Mouse (Mus musculus) neural tube, embryonic 14.5 days (tissue): Measurements from ENCODE around the gene Rhebl1. TPM values are rescaled to one million over a fixed set of nuclear protein-coding genes. Genes with fewer than 3 reads are reported as not detected.
A peak's percentile ranks its signal among the peaks of the same experiment; 100 is the strongest.

Experiments used
- ATAC-seq: fragments of 200-750 bp; cut with Nextera tagmentation; 2 replicates; pipeline ENCODE4 v1.8.0; 2017; ENCODE audit warnings: low read depth, mild to moderate bottlenecking, moderate TSS enrichment, moderate library complexity
- H3K27ac ChIP-seq: fragments of 300-500 bp; sonication (generic); 2 replicates; pipeline ENCODE4 v1.5.1; 2014; ENCODE audit warnings: low read depth, mild to moderate bottlenecking, control low read depth, low read length, moderate library complexity, mixed read lengths
- H3K27me3 ChIP-seq: fragments of 300-500 bp; sonication (generic); 2 replicates; pipeline ENCODE4 v1.6.1; 2014; ENCODE audit warnings: low read length; ENCODE audit not compliant: control insufficient read depth, insufficient read depth
- H3K36me3 ChIP-seq: fragments of 300-500 bp; sonication (generic); 2 replicates; pipeline ENCODE4 v1.6.1; 2014; ENCODE audit warnings: low read length, mixed read lengths; ENCODE audit not compliant: control insufficient read depth, insufficient read depth
- H3K4me1 ChIP-seq: fragments of 300-500 bp; sonication (generic); 2 replicates; pipeline ENCODE4 v1.6.1; 2014; ENCODE audit warnings: low read length; ENCODE audit not compliant: control insufficient read depth, insufficient read depth
- H3K4me2 ChIP-seq: fragments of 300-500 bp; sonication (generic); 2 replicates; pipeline ENCODE4 v1.6.1; 2014; ENCODE audit warnings: mild to moderate bottlenecking, low read depth, low read length, control low read depth
- H3K4me3 ChIP-seq: fragments of 300-500 bp; sonication (generic); 2 replicates; pipeline ENCODE4 v1.5.1; 2014; ENCODE audit warnings: low read depth, low read length, control low read depth, mixed read lengths
- H3K9ac ChIP-seq: fragments of 300-500 bp; sonication (generic); replicated peaks from 2 replicates; pipeline ENCODE4 v1.6.1; 2014; ENCODE audit warnings: low read depth, mild to moderate bottlenecking, control low read depth, low read length, mixed read lengths
- H3K9me3 ChIP-seq: fragments of 300-500 bp; sonication (generic); 2 replicates; pipeline ENCODE4 v1.6.1; 2016; ENCODE audit warnings: low read length; ENCODE audit not compliant: control insufficient read depth
- WGBS: fragments of 180-500 bp; shearing (Covaris S2); extraction: QIAGEN DNeasy Blood & Tissue Kit; methylation state at CpG from one replicate; pipeline ENCODE4 v1.1.7; 2014; 5-methylcytosine and 5-hydroxymethylcytosine counted together
- polyA plus RNA-seq: library from polyadenylated mRNA; unstranded; fragments of >200 nt; fragmentation: Nextera tagmentation; extraction: Ambion mirVana; gene quantifications from 2 replicates; pipeline ENCODE4 v1.2.1, GENCODE M21; 2014

The Rhebl1 gene
- polyA plus RNA-seq, 1 experiment from 2014 or later, result 21.3 TPM

DNA sequence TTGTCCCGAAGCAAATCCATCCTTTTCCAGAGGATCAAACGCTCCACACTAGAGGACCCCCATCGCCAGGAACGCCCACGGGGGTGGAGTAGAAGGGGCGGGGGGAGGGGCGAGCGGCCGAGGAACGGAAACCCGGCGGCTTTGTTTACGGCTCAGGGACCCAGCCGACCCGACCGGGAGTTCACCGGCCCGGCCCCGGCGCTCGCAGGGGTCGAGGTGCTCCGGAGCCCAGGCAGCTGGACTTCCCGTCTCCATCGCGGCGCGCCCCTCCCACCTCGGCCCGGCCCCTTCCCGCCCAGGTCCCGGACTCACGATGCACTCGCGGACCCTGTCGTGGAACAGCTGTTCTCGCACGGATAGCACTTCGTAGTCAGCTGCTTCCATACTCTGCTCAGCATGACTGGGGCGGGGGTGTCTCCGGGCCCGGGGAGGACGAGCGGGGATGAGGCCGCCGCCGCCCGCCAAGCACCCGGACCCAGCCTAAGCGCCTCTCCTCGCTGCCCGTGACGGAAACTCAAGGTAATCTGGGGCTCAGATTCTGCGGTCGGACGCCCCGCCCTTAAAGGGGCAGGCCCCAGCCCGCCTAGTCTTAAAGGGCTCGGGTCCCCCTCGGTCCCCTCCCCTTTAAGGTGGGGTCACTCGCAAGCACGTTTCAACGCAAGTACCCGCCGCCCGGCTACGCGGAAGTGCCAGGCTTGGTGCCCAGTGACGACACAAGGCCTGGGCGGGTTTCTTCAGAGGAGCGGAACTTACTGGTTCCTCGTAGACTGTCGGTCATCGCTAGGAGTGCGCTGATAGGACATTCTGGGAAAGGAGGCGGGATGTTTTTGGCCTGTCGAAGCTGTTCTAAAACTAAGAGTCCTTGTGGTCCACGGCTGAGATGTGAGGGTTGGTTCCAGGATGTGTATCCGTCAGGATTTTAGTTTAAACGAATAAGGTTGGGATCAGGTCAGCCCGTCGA, 23.5 kb upstream of the Rhebl1 start, which contains the start of gene Lmbr1l:
Gene Lmbr1l, minus strand, starts transcription at position 694 of the 961 bp plus-strand sequence.
- Histone ChIP-seq H3K27ac (peak within 1 kb of the TSS; percentile 97), H3K27me3 (peaks cover 3% of the 10 kb centered on the region; the same call in 1 of the 2 replicates), H3K4me3 (peak within 1 kb of the TSS; percentile 88), H3K9me3 (no peaks in the 10 kb centered on the region), H3K36me3 (peaks cover 9% of the 10 kb centered on the region), H3K4me1 (peaks cover 17% of the 10 kb centered on the region), H3K9ac (peak within 1 kb of the TSS; percentile 90), H3K4me2 (peak within 1 kb of the TSS; percentile 50)
- peak; percentile 99 for ATAC-seq
- WGBS, result under 1% methylated on average over 81 of the region's 82 CpGs

DNA sequence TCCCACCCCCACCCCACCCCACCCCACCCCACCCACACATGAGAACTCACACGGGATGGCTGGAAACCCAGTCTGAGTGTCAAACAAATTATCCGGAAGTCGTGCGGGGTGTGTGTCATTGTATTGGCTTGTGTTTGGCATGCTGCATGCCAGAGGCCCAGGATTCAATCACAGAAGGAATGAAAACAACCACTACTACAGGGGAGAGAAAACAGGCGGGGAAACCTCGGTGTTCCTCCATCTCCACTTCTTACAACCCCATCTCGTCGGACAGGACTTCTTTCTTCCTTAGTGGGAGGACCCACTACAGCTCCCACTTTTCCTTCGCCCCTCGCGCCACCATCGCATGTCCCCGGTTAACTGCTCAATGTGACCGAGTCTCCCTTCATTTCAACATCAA, 22.8 kb upstream of the Rhebl1 start:
- H3K36me3 ChIP-seq, result peaks cover 16% of the 10 kb centered on the region
- H3K4me1 ChIP-seq, result peaks cover 17% of the 10 kb centered on the region
- ATAC-seq, result no peak
- no peaks in the 10 kb centered on the region for H3K9me3 ChIP-seq
- H3K27me3 ChIP-seq, result peaks cover 3% of the 10 kb centered on the region; the same call in 1 of the 2 replicates
- H3K4me3 ChIP-seq, result peak overlapping the region; percentile 88
- peak overlapping the region; percentile 90 for H3K9ac ChIP-seq
- peak overlapping the region; percentile 50 for H3K4me2 ChIP-seq
- peak overlapping the region; percentile 97 for H3K27ac ChIP-seq
- 0% methylated on average over 14 of the region's 14 CpGs for WGBS

DNA sequence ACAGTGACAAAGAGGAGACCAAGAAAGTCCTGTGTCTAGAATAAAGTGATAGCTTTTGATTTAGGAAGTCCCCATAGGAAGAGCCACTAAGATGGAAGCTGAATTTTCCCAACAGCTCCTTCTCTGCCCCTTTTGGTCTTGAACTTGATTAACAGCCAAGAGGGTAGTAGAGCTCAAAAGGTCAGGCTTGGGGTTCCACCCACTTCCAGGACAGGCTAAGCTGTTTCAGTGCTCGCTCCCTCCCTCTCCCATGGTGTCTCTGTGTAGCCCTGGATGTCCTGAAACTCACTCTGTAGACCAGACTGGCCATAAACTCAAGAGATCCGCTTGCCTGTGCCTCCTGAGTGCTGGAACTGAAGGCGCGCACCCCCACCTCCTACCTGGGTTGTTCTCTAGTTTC, 21.7 kb upstream of the Rhebl1 start:
- H3K4me2 ChIP-seq, result peak overlapping the region; percentile 50
- H3K9ac ChIP-seq, result peak overlapping the region; percentile 90
- ATAC-seq, result no peak
- H3K9me3 ChIP-seq, result no peaks in the 10 kb centered on the region
- H3K27me3 ChIP-seq, result peaks cover 3% of the 10 kb centered on the region; the same call in 1 of the 2 replicates
- peaks cover 17% of the 10 kb centered on the region for H3K4me1 ChIP-seq
- no peak overlapping the region for H3K27ac ChIP-seq
- peaks cover 27% of the 10 kb centered on the region for H3K36me3 ChIP-seq
- WGBS, result 80% methylated on average over 4 of the region's 4 CpGs
- peak overlapping the region; percentile 88; the same call in 1 of the 2 replicates for H3K4me3 ChIP-seq

DNA sequence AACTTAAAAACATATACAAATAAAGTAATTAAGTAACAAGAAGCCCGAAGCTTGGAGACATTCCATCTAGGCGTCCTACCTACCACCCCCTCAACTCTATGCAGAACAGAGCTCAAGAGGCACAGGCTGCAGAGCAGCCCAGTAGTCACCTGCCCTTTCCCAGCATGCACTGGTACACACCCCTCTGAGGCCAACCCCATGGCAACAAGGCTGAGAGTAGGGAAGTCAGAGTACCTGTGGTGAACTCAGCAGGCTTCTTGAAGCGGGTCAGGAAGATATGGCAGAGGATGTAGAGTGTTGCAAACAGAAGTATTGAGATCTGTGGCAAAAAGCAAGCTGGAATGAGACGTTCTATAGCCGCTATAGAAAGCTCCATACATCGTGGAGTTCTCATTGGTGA, 20.6 kb upstream of the Rhebl1 start:
- Histone ChIP-seq H3K27ac (no peak overlapping the region), H3K9ac (no peak overlapping the region), H3K4me3 (no peak overlapping the region), H3K36me3 (peaks cover 33% of the 10 kb centered on the region), H3K4me1 (peaks cover 17% of the 10 kb centered on the region), H3K9me3 (no peaks in the 10 kb centered on the region), H3K4me2 (no peak overlapping the region), H3K27me3 (peaks cover 3% of the 10 kb centered on the region; the same call in 1 of the 2 replicates)
- 94% methylated on average over 6 of the region's 6 CpGs for WGBS
- ATAC-seq, result no peak

DNA sequence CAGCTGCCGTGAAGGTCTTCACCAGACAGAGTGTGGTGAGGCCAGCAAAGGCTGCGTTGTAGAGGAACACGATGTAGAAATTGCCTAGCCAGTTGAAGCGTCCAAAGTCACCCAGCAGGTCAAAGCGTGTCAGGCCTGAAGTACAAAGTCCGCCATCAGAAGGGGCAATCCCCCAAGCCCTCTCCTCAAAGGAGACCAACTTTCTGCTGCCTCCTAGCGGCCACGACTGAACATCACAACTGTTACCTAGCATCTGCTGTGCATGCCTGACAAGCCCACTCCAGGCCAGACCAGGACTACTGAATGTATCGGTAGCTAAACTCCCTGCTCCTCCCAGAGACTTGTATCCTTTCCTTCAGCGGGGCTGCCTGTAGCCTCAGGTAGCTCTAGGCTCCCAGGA, 10.4 kb upstream of the Rhebl1 start:
- Histone ChIP-seq H3K36me3 (peaks cover 56% of the 10 kb centered on the region), H3K27me3 (0 out of 2 replicates have a peak, but pooled peaks cover 7% of the 10 kb centered on the region), H3K4me2 (no peak overlapping the region), H3K9me3 (no peaks in the 10 kb centered on the region), H3K9ac (no peak overlapping the region), H3K4me1 (no peaks in the 10 kb centered on the region), H3K4me3 (no peak overlapping the region), H3K27ac (no peak overlapping the region)
- ATAC-seq, result no peak
- 28% methylated on average over 10 of the region's 10 CpGs for WGBS

DNA sequence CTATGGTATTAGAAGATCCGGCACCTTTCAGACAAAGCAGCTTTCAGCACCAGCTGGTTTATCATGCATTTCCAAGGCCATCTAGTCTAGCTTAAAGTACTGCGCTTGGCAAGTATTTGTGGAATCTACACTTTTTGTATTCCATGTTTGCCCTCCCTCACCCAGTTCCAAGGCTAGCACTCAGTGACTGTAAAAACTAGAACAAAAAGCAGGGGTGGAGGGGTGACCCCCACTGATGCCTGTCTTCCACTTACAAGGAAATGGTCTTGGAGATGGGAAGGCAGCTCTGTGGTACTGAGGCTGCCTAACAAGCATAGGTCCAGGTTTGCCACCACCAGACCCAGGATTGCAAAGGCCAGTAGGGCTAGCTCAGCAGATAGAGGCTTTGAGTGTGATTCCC, 8.3 kb upstream of the Rhebl1 start:
- H3K27ac ChIP-seq, result no peak overlapping the region
- H3K4me2 ChIP-seq, result no peak overlapping the region
- no peaks in the 10 kb centered on the region for H3K9me3 ChIP-seq
- H3K4me1 ChIP-seq, result no peaks in the 10 kb centered on the region
- peaks cover 16% of the 10 kb centered on the region for H3K27me3 ChIP-seq
- peaks cover 35% of the 10 kb centered on the region for H3K36me3 ChIP-seq
- no peak overlapping the region for H3K9ac ChIP-seq
- ATAC-seq, result no peak
- no peak overlapping the region for H3K4me3 ChIP-seq
- WGBS, result 91% methylated on average over 2 of the region's 2 CpGs

DNA sequence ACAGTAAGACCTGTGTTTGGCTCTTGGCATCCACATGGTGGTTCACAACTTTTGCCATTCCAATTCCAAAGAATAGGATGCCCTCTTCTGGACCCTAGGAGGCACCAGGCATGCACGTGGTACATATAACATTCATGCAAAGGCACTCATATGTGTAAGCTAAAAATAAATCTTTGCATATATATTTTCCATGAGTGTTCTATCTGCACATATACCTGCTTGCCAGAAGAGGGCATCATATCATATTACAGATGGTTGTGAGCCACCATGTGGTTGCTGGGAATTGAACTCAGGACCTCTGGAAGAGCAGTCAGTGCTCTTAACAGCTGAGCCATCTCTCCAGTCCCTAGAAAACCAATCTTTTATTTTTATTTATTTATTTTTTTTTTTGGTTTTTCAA, 7.2 kb upstream of the Rhebl1 start:
- H3K4me3 ChIP-seq, result no peak overlapping the region
- H3K9me3 ChIP-seq, result no peaks in the 10 kb centered on the region
- H3K9ac ChIP-seq, result no peak overlapping the region
- H3K4me2 ChIP-seq, result no peak overlapping the region
- H3K27me3 ChIP-seq, result peaks cover 24% of the 10 kb centered on the region
- no peak overlapping the region for H3K27ac ChIP-seq
- 75% methylated on average over 1 of the region's 1 CpGs for WGBS
- ATAC-seq, result no peak
- H3K36me3 ChIP-seq, result peaks cover 27% of the 10 kb centered on the region
- H3K4me1 ChIP-seq, result no peaks in the 10 kb centered on the region

DNA sequence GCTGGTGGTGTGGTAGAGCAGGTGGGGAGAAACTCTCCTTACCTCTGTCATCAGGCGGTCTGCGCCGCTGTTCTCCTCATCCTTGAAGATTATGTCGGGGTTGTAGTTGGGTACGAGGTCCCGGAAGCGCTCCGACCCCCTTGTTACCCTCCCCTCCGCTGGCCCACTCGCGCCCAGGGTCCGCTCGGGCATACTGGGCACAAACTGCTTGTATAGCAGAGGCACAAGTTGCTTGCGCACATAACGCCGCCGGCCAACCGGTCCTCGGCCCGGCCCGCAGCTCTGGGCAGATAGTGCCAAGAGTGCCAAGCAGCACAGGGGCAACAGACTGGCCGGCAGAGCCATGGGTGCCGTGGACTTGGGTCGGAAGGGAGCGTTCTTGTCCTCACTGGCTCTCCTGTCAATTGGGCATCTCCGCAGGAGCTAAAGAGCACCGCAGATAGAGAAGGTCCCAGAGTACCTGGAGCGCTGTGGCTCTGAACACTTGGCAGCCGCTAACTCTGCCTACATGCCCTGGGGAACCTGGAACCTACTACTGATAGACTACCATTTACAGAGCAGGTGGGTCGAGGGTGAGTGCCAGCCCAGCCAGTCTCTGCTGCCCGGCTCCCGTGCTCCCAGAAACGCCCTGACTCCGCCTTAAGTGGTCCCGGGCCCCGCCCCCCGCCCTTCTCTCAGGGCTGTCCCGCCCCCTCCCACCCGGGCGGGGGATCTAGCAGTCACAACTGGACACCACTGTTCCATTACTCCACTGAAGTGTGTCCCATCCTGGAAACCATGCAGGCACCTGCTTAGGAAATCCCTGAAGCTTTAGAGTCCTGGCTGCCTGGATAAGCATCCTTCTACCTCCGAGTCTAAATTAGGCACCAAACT, 3.8 kb upstream of the Rhebl1 start, which contains the start of gene Dhh:
Gene Dhh, minus strand, starts transcription at position 613 of the 873 bp plus-strand sequence.
- peak within 1 kb of the TSS; percentile 22; the same call in 1 of the 2 replicates for H3K4me2 ChIP-seq
- peaks cover 14% of the 10 kb centered on the region for H3K4me1 ChIP-seq
- H3K9ac ChIP-seq, result no peak within 1 kb of the TSS
- WGBS, result under 1% methylated on average over 41 of the region's 41 CpGs
- no peaks in the 10 kb centered on the region for H3K9me3 ChIP-seq
- peaks cover 2% of the 10 kb centered on the region; the same call in 1 of the 2 replicates for H3K36me3 ChIP-seq
- H3K4me3 ChIP-seq, result peak within 1 kb of the TSS; percentile 12
- H3K27me3 ChIP-seq, result peaks cover 53% of the 10 kb centered on the region
- no peak for ATAC-seq
- no peak within 1 kb of the TSS for H3K27ac ChIP-seq
